Mouse (Mus musculus): ENCODE data around the gene Cd59b.

DNA sequence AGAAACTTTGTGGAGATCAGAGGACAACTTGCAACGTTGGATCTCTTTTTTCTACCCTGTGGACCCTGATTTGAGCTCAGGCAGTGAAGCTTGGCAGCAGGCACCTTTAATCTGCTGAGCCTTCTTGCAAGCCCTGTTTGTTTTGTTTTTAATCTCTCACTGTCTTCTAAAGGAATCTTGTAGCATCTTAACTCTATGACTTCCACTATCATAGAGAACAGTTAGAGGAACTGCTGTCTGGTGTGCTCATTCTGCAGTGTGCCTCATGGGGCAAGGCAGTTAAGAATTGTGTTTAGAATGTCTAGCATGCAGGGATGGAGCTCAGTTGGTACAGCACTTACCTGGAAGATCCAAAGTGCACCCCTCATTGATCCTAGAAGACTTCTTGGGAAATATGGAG, 30.3 kb downstream of the Cd59b start:
- TF ChIP-seq CTCF (IDR thresholded peaks at IDR 0.05; ENCODE audit: extremely low read depth, insufficient read depth, insufficient read length, insufficient replicate concordance) = no peak
- no peak for TF ChIP-seq POLR2A (IDR thresholded peaks at IDR 0.05; ENCODE audit: low read depth, low read length)

Measured in spleen, adult 2 months (tissue).